Mouse (Mus musculus) c-Kit-positive CD71-positive TER-119-positive erythroid progenitor cells, embryonic 14.5 days (primary cell): ENCODE measurements around the gene Arhgap32.
"Not testable (repeated sequence)": the region's sequence is repeated elsewhere in the genome, so short reads cannot be mapped to it uniquely, and the experiment has no call there.

ENCODE experiments used
- DNase-seq: peaks from one replicate; pipeline ENCODE4 v3.0.0-alpha.2; 2013; ENCODE audit warnings: low spot score

Gene Arhgap32

DNA sequence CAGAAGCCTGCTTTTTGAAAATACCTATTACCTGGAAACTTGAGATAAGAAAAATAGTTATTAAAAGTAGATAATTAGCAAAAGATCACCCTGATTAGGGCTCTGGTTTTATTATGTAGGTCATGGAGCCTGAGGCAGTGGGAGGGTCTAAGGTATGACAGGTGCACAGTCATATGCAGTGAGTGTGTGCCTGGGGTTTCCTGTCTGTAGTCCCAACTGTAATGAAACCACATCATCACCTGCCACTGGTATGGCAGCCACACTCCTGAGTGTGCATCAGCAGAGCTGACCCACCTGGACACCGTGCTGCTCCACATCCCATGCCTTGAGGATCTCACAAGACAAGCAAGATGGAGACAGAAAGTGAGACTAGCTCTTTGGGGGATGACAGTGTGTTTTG, at the start of gene Arhgap32:
Arhgap32 (plus strand) TSS at position 351 of the 400 bp plus-strand sequence.
- no peak for DNase-seq

- no peak for DNase-seq
Measured at GRCm38 (mm10) chr9:32072778-32073177, 43.2 kb upstream of the Arhgap32 start.

GRCm38 (mm10) chr9:32088106-32088776, 27.7 kb upstream of the Arhgap32 start:
- DNase-seq: no peak

DNA sequence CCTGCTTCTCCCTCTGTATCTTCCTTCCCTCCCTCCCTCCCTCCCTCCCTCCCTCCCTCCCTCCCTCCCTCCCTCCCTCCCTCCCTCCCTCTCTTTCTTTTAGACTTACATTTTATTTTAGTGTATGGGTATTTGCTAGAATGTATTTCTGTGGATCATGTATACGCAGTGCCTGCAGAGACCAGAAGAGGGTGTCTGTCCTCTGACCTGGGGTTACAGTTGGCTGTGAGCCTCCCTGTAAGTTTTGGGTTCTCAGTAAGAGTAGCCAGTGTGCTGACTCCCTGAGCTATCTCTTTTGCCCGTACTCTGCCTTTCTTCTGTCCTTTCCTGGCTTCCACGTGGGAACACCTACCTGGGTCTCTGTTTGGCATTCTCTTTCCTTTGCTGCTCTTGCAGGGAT, 27.1 kb upstream of the Arhgap32 start:
- no peak for DNase-seq

GRCm38 (mm10) chr9:32093456-32093855, 22.5 kb upstream of the Arhgap32 start:
- no peak for DNase-seq

- DNase-seq: no peak
Measured at GRCm38 (mm10) chr9:32094351-32095120, 21.4 kb upstream of the Arhgap32 start.

DNA sequence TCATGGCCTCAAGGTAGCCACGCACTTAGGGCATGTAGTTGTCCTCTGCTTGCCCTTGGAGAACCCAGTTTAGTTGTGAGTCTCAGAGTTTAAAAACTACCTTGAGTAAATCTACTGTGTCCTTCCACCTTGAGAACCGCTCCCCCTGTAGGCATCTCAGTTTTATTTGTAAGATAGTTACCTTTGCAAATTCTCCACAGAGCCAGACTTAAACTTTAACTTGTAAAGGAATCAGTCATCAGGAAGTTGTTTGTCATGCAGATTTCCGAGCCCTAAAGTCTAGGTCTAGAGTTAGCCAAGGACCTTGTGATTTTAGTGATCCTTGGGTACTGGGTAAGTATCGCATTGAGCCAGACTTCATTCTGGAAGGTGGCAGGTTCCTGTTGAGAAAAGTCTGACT, 20.4 kb upstream of the Arhgap32 start:
- no peak for DNase-seq

DNA sequence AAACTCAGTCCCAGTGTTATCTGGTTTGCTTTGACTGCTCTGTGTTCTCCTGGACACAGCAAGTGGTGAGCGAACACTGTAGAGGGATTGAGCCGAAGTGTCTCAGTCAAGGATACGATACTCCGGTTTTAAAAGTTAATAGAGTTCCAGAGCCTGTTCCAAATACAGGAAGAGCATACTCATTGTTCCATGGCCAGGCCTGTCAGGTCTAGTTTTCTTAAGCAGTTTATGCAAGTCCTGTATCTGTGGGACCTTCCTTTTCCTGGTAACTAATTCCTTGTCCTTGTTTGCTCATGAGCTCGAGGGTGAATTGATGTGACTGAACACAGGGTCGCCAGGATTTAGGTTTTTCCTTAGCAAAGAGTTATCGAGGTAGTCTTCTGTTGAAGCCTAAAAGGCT, 19.4 kb upstream of the Arhgap32 start:
- no peak for DNase-seq

DNA sequence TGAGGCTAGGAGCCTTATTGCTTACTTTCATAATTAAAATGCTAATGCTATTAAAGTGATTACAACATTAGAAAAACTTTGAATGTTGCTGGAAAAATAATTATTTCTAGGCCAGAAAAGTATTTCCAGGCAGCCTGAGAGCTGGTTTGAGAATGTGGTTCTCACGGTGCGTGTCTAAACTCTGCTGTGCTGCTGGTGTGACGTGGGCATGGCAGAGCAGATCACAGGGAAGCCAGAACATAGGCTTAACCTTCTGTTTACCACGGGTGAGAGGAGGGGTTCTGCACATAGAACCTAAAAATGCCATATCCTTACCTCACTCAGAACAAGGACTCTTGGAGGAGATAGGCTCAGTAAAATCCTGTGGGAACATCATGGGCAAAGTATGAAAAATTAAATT, 18.8 kb upstream of the Arhgap32 start:
- no peak for DNase-seq

DNA sequence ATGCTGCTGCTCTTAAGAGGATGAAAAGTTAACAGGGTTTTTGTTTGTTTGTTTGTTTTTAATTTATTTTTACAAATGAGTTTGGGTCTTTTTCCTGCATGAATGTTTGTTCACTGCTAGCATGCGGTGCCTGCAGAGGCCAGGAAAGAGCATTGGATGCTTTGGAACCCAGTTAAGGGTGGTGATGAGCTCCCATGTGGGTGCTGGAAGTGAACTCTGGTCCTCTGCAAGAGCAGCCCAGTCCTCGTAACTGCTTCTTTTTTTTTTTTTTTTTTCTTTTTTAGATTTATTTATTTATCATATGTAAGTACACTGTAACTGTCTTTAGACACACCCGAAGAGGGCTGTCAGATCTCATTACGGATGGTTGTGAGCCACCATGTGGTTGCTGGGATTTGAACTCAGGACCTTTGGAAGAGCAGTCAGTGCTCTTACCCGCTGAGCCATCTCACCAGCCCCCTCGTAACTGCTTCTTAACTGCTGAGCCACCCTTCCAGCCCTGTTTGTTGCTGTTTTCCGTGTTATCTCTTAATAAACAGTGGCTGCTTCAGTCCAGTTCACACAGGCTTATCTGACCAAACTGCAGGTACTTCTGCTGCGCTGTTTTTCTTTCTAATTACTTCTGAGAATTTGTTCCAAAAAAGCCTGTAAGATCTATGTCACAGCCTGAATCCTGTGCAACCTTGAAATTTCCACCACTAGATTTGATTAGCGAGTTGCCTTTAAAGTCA, 17.3 kb upstream of the Arhgap32 start:
- peak; percentile 78 for DNase-seq

- DNase-seq: no peak
Measured at GRCm38 (mm10) chr9:32100561-32100960, 15.4 kb upstream of the Arhgap32 start.

- peak; percentile 60 for DNase-seq
Measured at GRCm38 (mm10) chr9:32101488-32101887, 14.4 kb upstream of the Arhgap32 start.

- DNase-seq: no peak
Measured at GRCm38 (mm10) chr9:32104670-32105069, 11.3 kb upstream of the Arhgap32 start.

- DNase-seq: no peak
Measured at GRCm38 (mm10) chr9:32110376-32110775, 5.6 kb upstream of the Arhgap32 start.

DNA sequence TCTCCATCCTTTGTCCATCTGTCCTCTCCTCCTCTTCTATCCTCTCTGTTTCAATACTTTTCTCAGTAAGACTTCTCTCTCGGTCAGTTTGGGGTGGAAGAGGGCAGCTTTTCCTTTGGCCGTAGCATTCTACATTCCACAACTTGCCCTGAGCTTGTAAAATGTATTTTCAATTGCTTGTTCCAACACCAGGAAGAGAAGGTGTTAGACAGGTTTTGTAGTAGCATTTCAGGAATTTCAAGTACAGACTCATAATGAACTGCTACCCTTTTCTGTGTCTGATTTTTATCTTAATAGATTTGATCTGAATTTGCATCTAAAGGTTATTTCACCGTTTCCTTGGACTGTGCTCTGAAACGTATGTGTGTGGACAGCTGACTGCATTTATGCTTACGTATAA, 336 bp downstream of the Arhgap32 start:
- DNase-seq: no peak

- DNase-seq: no peak
Measured at GRCm38 (mm10) chr9:32117876-32118275, 1.9 kb downstream of the Arhgap32 start.

DNA sequence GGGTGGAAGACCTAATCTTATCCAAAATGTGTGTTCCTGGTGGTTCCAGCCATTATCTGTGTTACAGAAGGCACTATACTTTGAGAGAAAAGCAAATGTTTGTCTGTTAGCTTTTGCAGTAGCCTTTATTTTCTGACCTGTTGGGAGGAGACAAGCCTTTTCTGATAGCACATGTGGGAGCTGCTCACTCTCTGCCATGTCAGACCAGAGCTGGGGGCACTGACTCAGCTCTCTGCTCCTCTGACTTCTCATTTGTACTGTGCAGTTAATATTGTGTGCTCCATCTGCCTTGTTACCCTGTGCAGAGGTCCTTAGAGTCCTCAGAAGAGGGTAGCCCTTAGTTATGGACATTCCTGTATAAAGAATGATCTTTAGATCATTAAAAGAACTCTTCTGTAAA, 2.5 kb downstream of the Arhgap32 start:
- no peak for DNase-seq

DNA sequence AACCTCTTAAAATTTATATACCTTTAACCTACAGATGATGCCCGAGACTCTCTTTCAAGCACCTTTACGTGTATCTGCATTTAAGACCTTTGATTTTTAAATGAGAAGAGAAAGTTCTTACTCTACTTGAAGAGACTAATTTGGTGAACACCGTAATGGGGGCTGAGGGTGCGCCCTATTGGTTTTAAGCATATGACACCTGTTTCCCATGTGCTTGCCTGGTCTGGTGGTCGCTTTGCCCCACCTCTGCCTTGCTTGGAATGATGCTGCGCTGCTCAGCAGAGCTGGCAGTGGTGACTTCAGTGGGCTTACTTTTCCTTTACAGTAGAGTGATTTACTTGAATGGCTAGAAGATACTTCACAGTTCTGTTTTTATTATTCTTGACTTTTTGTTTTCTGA, 3.6 kb downstream of the Arhgap32 start:
- DNase-seq: no peak

DNA sequence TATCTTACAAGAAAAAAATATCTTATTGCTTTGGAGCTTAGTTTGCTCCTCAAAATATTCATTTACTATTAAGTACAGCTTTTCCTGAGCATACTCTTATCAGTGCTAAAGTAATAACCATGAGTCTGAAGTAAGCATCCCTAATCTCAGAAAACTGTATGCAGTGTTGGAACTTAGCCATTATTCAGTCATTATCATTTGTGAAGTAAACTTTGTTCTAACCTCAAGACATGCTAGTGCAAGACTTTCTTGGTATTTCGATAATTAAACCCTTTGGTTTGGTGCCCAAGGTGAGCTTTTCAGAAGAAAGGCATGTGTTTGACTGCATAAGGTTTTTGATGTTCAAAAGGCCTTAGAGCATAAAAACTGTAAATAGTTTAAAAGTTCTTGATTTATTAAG, 4.2 kb downstream of the Arhgap32 start:
- DNase-seq: no peak

- not testable (repeated sequence) for DNase-seq
Measured at GRCm38 (mm10) chr9:32121271-32121670, 5.3 kb downstream of the Arhgap32 start.

- no peak for DNase-seq
Measured at GRCm38 (mm10) chr9:32136195-32136594, 20.3 kb downstream of the Arhgap32 start.

GRCm38 (mm10) chr9:32136680-32137295, 20.9 kb downstream of the Arhgap32 start:
- DNase-seq: no peak
